Mouse (Mus musculus) embryonic facial prominence, embryonic 11.5 days (tissue): ENCODE data around the gene Spin4. TPM values are rescaled to one million over a fixed set of nuclear protein-coding genes. Genes with fewer than 3 reads are reported as not detected.

Experiments
- ATAC-seq: fragments of 200-750 bp; cut with Nextera tagmentation; replicated peaks from 2 replicates; pipeline ENCODE4 v1.8.0; 2017; ENCODE audit warnings: low read depth; ENCODE audit not compliant: insufficient number of reproducible peaks, low FRiP score, low TSS enrichment
- DNase-seq: peaks from one replicate; pipeline ENCODE4 v3.0.0-alpha.2; 2015; ENCODE audit warnings: low spot score
- H3K27ac ChIP-seq: fragments of 300-500 bp; sonication (generic); replicated peaks from 2 replicates; pipeline ENCODE4 v1.5.1; 2014; ENCODE audit warnings: mild to moderate bottlenecking, low read depth, low read length, control low read depth
- H3K27me3 ChIP-seq: fragments of 300-500 bp; sonication (generic); 2 replicates; pipeline ENCODE4 v1.6.1; 2014; ENCODE audit warnings: mild to moderate bottlenecking, low read length, moderate library complexity, mixed read lengths; ENCODE audit not compliant: control insufficient read depth, insufficient read depth
- H3K36me3 ChIP-seq: fragments of 300-500 bp; sonication (generic); replicated peaks from 2 replicates; pipeline ENCODE4 v1.6.1; 2014; ENCODE audit warnings: low read depth, mild to moderate bottlenecking, low read length, moderate library complexity, mixed read lengths; ENCODE audit not compliant: control insufficient read depth, insufficient read depth
- H3K4me1 ChIP-seq: fragments of 300-500 bp; sonication (generic); 2 replicates; pipeline ENCODE4 v1.6.1; 2014; ENCODE audit warnings: low read length, mixed read lengths; ENCODE audit not compliant: control insufficient read depth, insufficient read depth
- H3K4me2 ChIP-seq: fragments of 300-500 bp; sonication (generic); 2 replicates; pipeline ENCODE4 v1.6.1; 2014; ENCODE audit warnings: low read depth, mild to moderate bottlenecking, control low read depth, low read length, moderate library complexity
- H3K4me3 ChIP-seq: fragments of 300-500 bp; sonication (generic); 2 replicates; pipeline ENCODE4 v1.5.1; 2014; ENCODE audit warnings: low read depth, low read length, control low read depth
- H3K9ac ChIP-seq: fragments of 300-500 bp; sonication (generic); replicated peaks from 2 replicates; pipeline ENCODE4 v1.6.1; 2014; ENCODE audit warnings: mild to moderate bottlenecking, control low read depth, low read length
- H3K9me3 ChIP-seq: fragments of 300-500 bp; sonication (generic); replicated peaks from 2 replicates; pipeline ENCODE4 v1.6.1; 2016; ENCODE audit warnings: mild to moderate bottlenecking, low read length, inconsistent platforms, mixed read lengths; ENCODE audit not compliant: control insufficient read depth
- WGBS: fragments of 180-500 bp; shearing (Covaris S2); extraction: QIAGEN DNeasy Blood & Tissue Kit; methylation state at CpG from one replicate; pipeline ENCODE4 v1.1.7; 2014; 5-methylcytosine and 5-hydroxymethylcytosine counted together
- polyA plus RNA-seq: library from polyadenylated mRNA; unstranded; fragments of >200 nt; fragmentation: Nextera tagmentation; extraction: Ambion mirVana; gene quantifications from 2 replicates; pipeline ENCODE4 v1.2.1, GENCODE M21; 2014

The Spin4 gene
- polyA plus RNA-seq, 1 experiment from 2014 or later = 17.8 TPM

GRCm38 (mm10) chrX:94990080-94990825 lies 36.2 kb downstream of the Spin4 start:
- WGBS = 14% methylated on average over 29 of the region's 29 CpGs
- H3K9ac ChIP-seq = peak overlapping the region; percentile 57
- H3K27ac ChIP-seq = no peak overlapping the region
- no peaks in the 10 kb centered on the region for H3K9me3 ChIP-seq
- peak overlapping the region; percentile 17; the same call in 1 of the 2 replicates for H3K4me3 ChIP-seq
- H3K36me3 ChIP-seq = no peaks in the 10 kb centered on the region
- no peaks in the 10 kb centered on the region for H3K4me1 ChIP-seq
- peak; percentile 86 for ATAC-seq
- H3K27me3 ChIP-seq = peaks cover 2% of the 10 kb centered on the region; the same call in 1 of the 2 replicates
- H3K4me2 ChIP-seq = peak overlapping the region; percentile 39
- DNase-seq = peak; percentile 14

Other genes with a start within 250 kb of the Spin4 start
- 14.9 and 18.2 TPM in 2 replicates for gene Arhgef9, start 170.2 kb upstream of the Spin4 start, polyA plus RNA-seq